Mouse (Mus musculus): ENCODE results near the gene Psmd2. TPM values are rescaled to one million over a fixed set of nuclear protein-coding genes. Genes with fewer than 3 reads are reported as not detected.

The Psmd2 gene
- 56.0 and 90.0 TPM in 2 replicates for polyA plus RNA-seq (2012; rRNA removed)

GRCm38 (mm10) chr16:20651076-20651946, at the start of gene Psmd2:
TSS of gene Psmd2 (plus strand) at chr16:20651652.
- peak; percentile 99 for DNase-seq
- TF ChIP-seq POLR2A (IDR thresholded peaks at IDR 0.05; ENCODE audit: borderline replicate concordance, extremely low read depth, low read depth, low read length) = peak; percentile 90
- TF ChIP-seq CTCF (IDR thresholded peaks at IDR 0.05; ENCODE audit: insufficient read depth, low read length) = no peak

DNA sequence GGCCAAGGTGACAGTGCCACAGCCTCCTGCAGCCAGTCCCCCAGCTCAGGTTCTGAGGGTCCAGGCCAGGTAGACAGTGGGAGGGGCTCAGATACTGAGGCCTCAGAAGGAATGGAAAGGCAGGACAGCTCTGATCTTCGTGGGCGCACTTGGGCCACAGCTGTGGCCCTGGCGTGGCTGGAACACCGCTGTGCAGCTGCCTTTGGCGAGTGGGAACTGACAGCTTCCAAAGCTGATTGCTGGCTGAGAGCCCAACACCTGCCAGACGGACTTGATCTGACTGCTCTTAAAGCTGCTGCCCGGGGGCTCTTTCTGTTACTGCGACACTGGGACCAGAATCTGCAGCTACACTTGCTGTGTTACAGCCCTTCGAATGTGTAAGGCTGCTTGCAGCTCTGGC, 46.7 kb upstream of the Psmd2 start:
- no peak overlapping the region for H3K4me3 ChIP-seq (replicated peaks; ENCODE audit: extremely low read depth, low read depth, low read length)
- no peak for DNase-seq
- TF ChIP-seq CTCF (IDR thresholded peaks at IDR 0.05; ENCODE audit: insufficient read depth, low read length) (no peak), POLR2A (IDR thresholded peaks at IDR 0.05; ENCODE audit: borderline replicate concordance, extremely low read depth, low read depth, low read length) (no peak)
- 73% methylated on average over 9 of the region's 9 CpGs for WGBS
- no peaks in the 10 kb centered on the region for H3K4me1 ChIP-seq (ENCODE audit: control insufficient read depth, insufficient read depth, low read length)

More at GRCm38 (mm10) chr16:20651076-20651946, at the start of gene Psmd2:
- 2% methylated on average over 46 of the region's 46 CpGs for WGBS
- no peaks in the 10 kb centered on the region; the same call in none of the 2 replicates for H3K4me1 ChIP-seq (ENCODE audit: control insufficient read depth, insufficient read depth, low read length)
- peak within 1 kb of the TSS; percentile 98 for H3K4me3 ChIP-seq (replicated peaks; ENCODE audit: extremely low read depth, low read depth, low read length)

GRCm38 (mm10) chr16:20610501-20611356, 40.7 kb upstream of the Psmd2 start:
- Histone ChIP-seq H3K4me3 (replicated peaks; ENCODE audit: extremely low read depth, low read depth, low read length) (peak overlapping the region; percentile 78), H3K4me1 (ENCODE audit: control insufficient read depth, insufficient read depth, low read length) (peaks cover 2% of the 10 kb centered on the region; the same call in 1 of the 2 replicates)
- WGBS = under 1% methylated on average over 28 of the region's 28 CpGs
- no peak for TF ChIP-seq CTCF (IDR thresholded peaks at IDR 0.05; ENCODE audit: insufficient read depth, low read length)
- peak; percentile 92 for TF ChIP-seq POLR2A (IDR thresholded peaks at IDR 0.05; ENCODE audit: borderline replicate concordance, extremely low read depth, low read depth, low read length)
- peak; percentile 75 for DNase-seq

- peak; percentile 83 for DNase-seq
- 1% methylated on average over 41 of the region's 41 CpGs for WGBS
- peak within 1 kb of the TSS; percentile 78 for H3K4me3 ChIP-seq (replicated peaks; ENCODE audit: extremely low read depth, low read depth, low read length)
- TF ChIP-seq POLR2A (IDR thresholded peaks at IDR 0.05; ENCODE audit: borderline replicate concordance, extremely low read depth, low read depth, low read length) (peak; percentile 42; the same call in 1 of the 2 replicates), CTCF (IDR thresholded peaks at IDR 0.05; ENCODE audit: insufficient read depth, low read length) (no peak)
- peaks cover 2% of the 10 kb centered on the region; the same call in 1 of the 2 replicates for H3K4me1 ChIP-seq (ENCODE audit: control insufficient read depth, insufficient read depth, low read length)
Observed at GRCm38 (mm10) chr16:20611357-20612227, 39.9 kb upstream of the Psmd2 start, which contains the start of the genes Eef1akmt4, Gm49333 and Alg3. TSS of gene Eef1akmt4 (plus strand) at chr16:20611593. TSS of gene Gm49333 (plus strand) at chr16:20611610. TSS of gene Alg3 (minus strand) at chr16:20611735.

GRCm38 (mm10) chr16:20619541-20620398, 31.7 kb upstream of the Psmd2 start:
- Histone ChIP-seq H3K4me3 (replicated peaks; ENCODE audit: extremely low read depth, low read depth, low read length) (no peak overlapping the region), H3K4me1 (ENCODE audit: control insufficient read depth, insufficient read depth, low read length) (peaks cover 9% of the 10 kb centered on the region)
- 3% methylated on average over 81 of the region's 83 CpGs for WGBS
- TF ChIP-seq CTCF (IDR thresholded peaks at IDR 0.05; ENCODE audit: insufficient read depth, low read length) = no peak
- no peak for TF ChIP-seq POLR2A (IDR thresholded peaks at IDR 0.05; ENCODE audit: borderline replicate concordance, extremely low read depth, low read depth, low read length)
- DNase-seq = peak; percentile 34

- H3K4me3 ChIP-seq (replicated peaks; ENCODE audit: extremely low read depth, low read depth, low read length) = no peak overlapping the region
- H3K4me1 ChIP-seq (ENCODE audit: control insufficient read depth, insufficient read depth, low read length) = peaks cover 9% of the 10 kb centered on the region
- TF ChIP-seq CTCF (IDR thresholded peaks at IDR 0.05; ENCODE audit: insufficient read depth, low read length) (no peak), POLR2A (IDR thresholded peaks at IDR 0.05; ENCODE audit: borderline replicate concordance, extremely low read depth, low read depth, low read length) (no peak)
- no peak for DNase-seq
- under 1% methylated on average over 9 of the region's 9 CpGs for WGBS
Observed at GRCm38 (mm10) chr16:20620399-20620735, 31.1 kb upstream of the Psmd2 start.

DNA sequence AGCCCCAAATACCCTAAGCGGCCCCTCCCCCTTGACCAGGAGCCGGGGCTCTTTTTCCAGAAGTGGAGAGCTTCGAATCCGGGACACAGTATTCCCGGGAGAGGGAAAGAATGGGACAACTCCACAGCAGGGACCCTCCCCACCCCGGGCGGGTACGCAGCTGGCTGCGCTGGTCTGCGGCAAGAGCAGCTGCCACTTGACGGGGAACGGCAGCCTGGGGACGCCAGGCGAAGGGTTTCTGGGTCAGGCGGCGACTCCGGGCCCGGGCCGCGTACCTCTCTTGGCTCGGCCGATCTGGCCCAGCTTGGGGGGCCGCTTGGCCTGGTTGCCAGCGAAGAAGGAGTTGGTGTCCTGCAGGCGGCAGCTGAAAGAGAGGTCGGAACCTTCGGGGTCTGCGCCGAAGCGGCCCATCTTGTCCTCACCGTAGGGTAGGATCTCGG, 30.7 kb upstream of the Psmd2 start:
- WGBS = under 1% methylated on average over 32 of the region's 32 CpGs
- H3K4me3 ChIP-seq (replicated peaks; ENCODE audit: extremely low read depth, low read depth, low read length) = peak overlapping the region; percentile 67
- peaks cover 9% of the 10 kb centered on the region for H3K4me1 ChIP-seq (ENCODE audit: control insufficient read depth, insufficient read depth, low read length)
- TF ChIP-seq CTCF (IDR thresholded peaks at IDR 0.05; ENCODE audit: insufficient read depth, low read length) (no peak), POLR2A (IDR thresholded peaks at IDR 0.05; ENCODE audit: borderline replicate concordance, extremely low read depth, low read depth, low read length) (no peak)
- DNase-seq = no peak
